Mouse (Mus musculus): Measurements from ENCODE around the gene Ccl12. TPM values are rescaled to one million over a fixed set of nuclear protein-coding genes. Genes with fewer than 3 reads are reported as not detected.

The Ccl12 gene
- polyA plus RNA-seq, 1 experiment from 2014 or later = 1.7 TPM

GRCm38 (mm10) chr11:82084360-82084759 lies 17.3 kb upstream of the Ccl12 start:
- Histone ChIP-seq H3K4me3 (replicated peaks) (no peak overlapping the region), H3K27ac (no peak overlapping the region), H3K27me3 (no peaks in the 10 kb centered on the region), H3K4me1 (no peaks in the 10 kb centered on the region), H3K36me3 (replicated peaks) (no peaks in the 10 kb centered on the region), H3K9ac (no peak overlapping the region), H3K9me3 (no peaks in the 10 kb centered on the region), H3K4me2 (no peak overlapping the region)
- 87% methylated on average over 3 of the region's 3 CpGs for WGBS
- ATAC-seq (ENCODE audit: low FRiP score) = no peak

GRCm38 (mm10) chr11:82099511-82100323 lies 1.9 kb upstream of the Ccl12 start:
- Histone ChIP-seq H3K4me3 (replicated peaks) (no peak overlapping the region), H3K36me3 (replicated peaks) (no peaks in the 10 kb centered on the region), H3K4me1 (no peaks in the 10 kb centered on the region), H3K9ac (no peak overlapping the region), H3K9me3 (no peaks in the 10 kb centered on the region), H3K4me2 (no peak overlapping the region), H3K27me3 (no peaks in the 10 kb centered on the region), H3K27ac (no peak overlapping the region)
- no peak for ATAC-seq (ENCODE audit: low FRiP score)
- WGBS = 90% methylated on average over 10 of the region's 10 CpGs

GRCm38 (mm10) chr11:82101087-82101486 lies 558 bp upstream of the Ccl12 start:
- Histone ChIP-seq H3K27ac (no peak overlapping the region), H3K4me2 (no peak overlapping the region)
- WGBS = 91% methylated on average over 4 of the region's 4 CpGs

GRCm38 (mm10) chr11:82109611-82110010 lies 8.0 kb downstream of the Ccl12 start:
- Histone ChIP-seq H3K4me2 (no peak overlapping the region), H3K27me3 (no peaks in the 10 kb centered on the region), H3K4me1 (no peaks in the 10 kb centered on the region), H3K4me3 (replicated peaks) (no peak overlapping the region), H3K9ac (no peak overlapping the region), H3K9me3 (no peaks in the 10 kb centered on the region), H3K36me3 (replicated peaks) (no peaks in the 10 kb centered on the region), H3K27ac (no peak overlapping the region)
- no peak for ATAC-seq (ENCODE audit: low FRiP score)

More at GRCm38 (mm10) chr11:82101087-82101486, 558 bp upstream of the Ccl12 start:
- no peaks in the 10 kb centered on the region for H3K4me1 ChIP-seq
- H3K9ac ChIP-seq = no peak overlapping the region
- no peaks in the 10 kb centered on the region for H3K9me3 ChIP-seq
- H3K27me3 ChIP-seq = no peaks in the 10 kb centered on the region
- no peaks in the 10 kb centered on the region for H3K36me3 ChIP-seq (replicated peaks)
- ATAC-seq (ENCODE audit: low FRiP score) = no peak
- no peak overlapping the region for H3K4me3 ChIP-seq (replicated peaks)

GRCm38 (mm10) chr11:82110372-82111248 lies 9.0 kb downstream of the Ccl12 start:
- H3K4me2 ChIP-seq = no peak overlapping the region
- ATAC-seq (ENCODE audit: low FRiP score) = no peak
- H3K36me3 ChIP-seq (replicated peaks) = no peaks in the 10 kb centered on the region
- no peaks in the 10 kb centered on the region for H3K27me3 ChIP-seq
- 61% methylated on average over 6 of the region's 6 CpGs for WGBS
- H3K4me1 ChIP-seq = no peaks in the 10 kb centered on the region
- no peak overlapping the region for H3K9ac ChIP-seq
- no peak overlapping the region for H3K4me3 ChIP-seq (replicated peaks)
- H3K27ac ChIP-seq = no peak overlapping the region
- H3K9me3 ChIP-seq = no peaks in the 10 kb centered on the region

- 80% methylated on average over 3 of the region's 3 CpGs for WGBS
- ATAC-seq (ENCODE audit: low FRiP score) = no peak
- H3K4me2 ChIP-seq = no peak within 1 kb of the TSS
- H3K4me3 ChIP-seq (replicated peaks) = no peak within 1 kb of the TSS
- H3K27ac ChIP-seq = no peak within 1 kb of the TSS
- no peaks in the 10 kb centered on the region for H3K4me1 ChIP-seq
- H3K36me3 ChIP-seq (replicated peaks) = no peaks in the 10 kb centered on the region
- no peaks in the 10 kb centered on the region for H3K27me3 ChIP-seq
- H3K9me3 ChIP-seq = no peaks in the 10 kb centered on the region
- no peak within 1 kb of the TSS for H3K9ac ChIP-seq
These were observed 13.2 kb downstream of the Ccl12 start, which contains the start of gene Ccl8 for GRCm38 (mm10) chr11:82114885-82115284. Ccl8 (plus strand) TSS chr11:82115185.

GRCm38 (mm10) chr11:82116041-82116440 lies 14.4 kb downstream of the Ccl12 start:
- H3K9ac ChIP-seq = no peak overlapping the region
- 87% methylated on average over 3 of the region's 3 CpGs for WGBS
- no peaks in the 10 kb centered on the region for H3K9me3 ChIP-seq
- H3K36me3 ChIP-seq (replicated peaks) = no peaks in the 10 kb centered on the region
- no peak overlapping the region for H3K4me2 ChIP-seq
- no peak for ATAC-seq (ENCODE audit: low FRiP score)
- H3K27me3 ChIP-seq = no peaks in the 10 kb centered on the region
- no peak overlapping the region for H3K4me3 ChIP-seq (replicated peaks)
- H3K27ac ChIP-seq = no peak overlapping the region
- no peaks in the 10 kb centered on the region for H3K4me1 ChIP-seq

GRCm38 (mm10) chr11:82132977-82133376 lies 31.3 kb downstream of the Ccl12 start:
- H3K9ac ChIP-seq = no peak overlapping the region
- 67% methylated on average over 1 of the region's 1 CpGs for WGBS
- no peaks in the 10 kb centered on the region for H3K4me1 ChIP-seq
- H3K4me3 ChIP-seq (replicated peaks) = no peak overlapping the region
- H3K27ac ChIP-seq = no peak overlapping the region
- H3K36me3 ChIP-seq (replicated peaks) = no peaks in the 10 kb centered on the region
- no peaks in the 10 kb centered on the region for H3K9me3 ChIP-seq
- no peak overlapping the region for H3K4me2 ChIP-seq
- ATAC-seq (ENCODE audit: low FRiP score) = no peak
- H3K27me3 ChIP-seq = no peaks in the 10 kb centered on the region

GRCm38 (mm10) chr11:82136196-82136595 lies 34.6 kb downstream of the Ccl12 start:
- H3K4me2 ChIP-seq = no peak overlapping the region
- no peak for ATAC-seq (ENCODE audit: low FRiP score)
- no peaks in the 10 kb centered on the region for H3K9me3 ChIP-seq
- H3K27me3 ChIP-seq = no peaks in the 10 kb centered on the region
- 95% methylated on average over 2 of the region's 2 CpGs for WGBS
- H3K36me3 ChIP-seq (replicated peaks) = no peaks in the 10 kb centered on the region
- no peak overlapping the region for H3K27ac ChIP-seq
- no peak overlapping the region for H3K9ac ChIP-seq
- H3K4me3 ChIP-seq (replicated peaks) = no peak overlapping the region
- no peaks in the 10 kb centered on the region for H3K4me1 ChIP-seq

- Histone ChIP-seq H3K4me2 (no peak overlapping the region), H3K9ac (no peak overlapping the region), H3K36me3 (replicated peaks) (no peaks in the 10 kb centered on the region), H3K9me3 (no peaks in the 10 kb centered on the region), H3K27ac (no peak overlapping the region), H3K27me3 (no peaks in the 10 kb centered on the region), H3K4me3 (replicated peaks) (no peak overlapping the region), H3K4me1 (no peaks in the 10 kb centered on the region)
- ATAC-seq (ENCODE audit: low FRiP score) = no peak
- 80% methylated on average over 7 of the region's 7 CpGs for WGBS
These were observed 37.9 kb downstream of the Ccl12 start for GRCm38 (mm10) chr11:82139492-82140094.
